Mouse (Mus musculus): ENCODE results near the gene Prdm2.
A peak's percentile ranks its signal among the peaks of the same experiment; 100 is the strongest.

Prdm2 gene

GRCm38 (mm10) chr4:143154571-143154970 is 58.2 kb downstream of the Prdm2 start:
- no peak for DNase-seq (ENCODE audit: low spot score)

GRCm38 (mm10) chr4:143152634-143153033 is 60.2 kb downstream of the Prdm2 start:
- peak; percentile 54 for DNase-seq (ENCODE audit: low spot score)

- no peak for DNase-seq (ENCODE audit: low spot score)
These were observed 61.5 kb downstream of the Prdm2 start for GRCm38 (mm10) chr4:143151267-143151666.

GRCm38 (mm10) chr4:143147666-143148065 is 65.1 kb downstream of the Prdm2 start:
- DNase-seq (ENCODE audit: low spot score), result no peak

- DNase-seq (ENCODE audit: low spot score), result no peak
These were observed 69.2 kb downstream of the Prdm2 start for GRCm38 (mm10) chr4:143143615-143144014.

GRCm38 (mm10) chr4:143141645-143142259 is 71.0 kb downstream of the Prdm2 start:
- no peak for DNase-seq (ENCODE audit: low spot score)

GRCm38 (mm10) chr4:143140940-143141339 is 71.9 kb downstream of the Prdm2 start:
- no peak for DNase-seq (ENCODE audit: low spot score)

- no peak for DNase-seq (ENCODE audit: low spot score)
These were observed 80.4 kb downstream of the Prdm2 start for GRCm38 (mm10) chr4:143132433-143132832.

GRCm38 (mm10) chr4:143130441-143130840 is 82.4 kb downstream of the Prdm2 start:
- no peak for DNase-seq (ENCODE audit: low spot score)

- no peak for DNase-seq (ENCODE audit: low spot score)
These were observed 83.5 kb downstream of the Prdm2 start for GRCm38 (mm10) chr4:143129261-143129760.

GRCm38 (mm10) chr4:143127171-143127570 is 85.6 kb downstream of the Prdm2 start:
- DNase-seq (ENCODE audit: low spot score), result no peak

GRCm38 (mm10) chr4:143126476-143126875 is 86.3 kb downstream of the Prdm2 start:
- no peak for DNase-seq (ENCODE audit: low spot score)

- no peak for DNase-seq (ENCODE audit: low spot score)
These were observed 87.5 kb downstream of the Prdm2 start for GRCm38 (mm10) chr4:143125290-143125689.

GRCm38 (mm10) chr4:143123043-143123442 is 89.8 kb downstream of the Prdm2 start:
- no peak for DNase-seq (ENCODE audit: low spot score)

- peak; percentile 11 for DNase-seq (ENCODE audit: low spot score)
These were observed 91.6 kb downstream of the Prdm2 start for GRCm38 (mm10) chr4:143121174-143121573.

- DNase-seq (ENCODE audit: low spot score), result peak; percentile 36
These were observed 92.8 kb downstream of the Prdm2 start for GRCm38 (mm10) chr4:143120008-143120407.

GRCm38 (mm10) chr4:143118843-143119242 is 94.0 kb downstream of the Prdm2 start:
- DNase-seq (ENCODE audit: low spot score), result peak; percentile 96

- peak; percentile 12 for DNase-seq (ENCODE audit: low spot score)
These were observed 96.9 kb downstream of the Prdm2 start for GRCm38 (mm10) chr4:143115851-143116250.

- DNase-seq (ENCODE audit: low spot score), result no peak
These were observed 98.4 kb downstream of the Prdm2 start for GRCm38 (mm10) chr4:143114232-143114979.

GRCm38 (mm10) chr4:143112985-143113384 is 99.8 kb downstream of the Prdm2 start:
- peak; percentile 51 for DNase-seq (ENCODE audit: low spot score)

- DNase-seq (ENCODE audit: low spot score), result no peak
These were observed 100.4 kb downstream of the Prdm2 start for GRCm38 (mm10) chr4:143112439-143112838.

GRCm38 (mm10) chr4:143111872-143112271 is 100.9 kb downstream of the Prdm2 start:
- DNase-seq (ENCODE audit: low spot score), result no peak

- DNase-seq (ENCODE audit: low spot score), result no peak
These were observed 104.2 kb downstream of the Prdm2 start for GRCm38 (mm10) chr4:143108552-143108951.
